Mouse (Mus musculus): Measurements from ENCODE around the gene Mdm4.
"Not testable (repeated sequence)": the region's sequence is repeated elsewhere in the genome, so short reads cannot be mapped to it uniquely, and the experiment has no call there.

The Mdm4 gene

GRCm38 (mm10) chr1:133020137-133020894 lies 10.0 kb downstream of the Mdm4 start:
- no peak for DNase-seq (ENCODE audit: low spot score in 2 of 2)

- DNase-seq (ENCODE audit: low spot score in 2 of 2): peak in 1 of 2 experiments; percentile 30
Observed at GRCm38 (mm10) chr1:133019312-133019711, 11.0 kb downstream of the Mdm4 start.

DNA sequence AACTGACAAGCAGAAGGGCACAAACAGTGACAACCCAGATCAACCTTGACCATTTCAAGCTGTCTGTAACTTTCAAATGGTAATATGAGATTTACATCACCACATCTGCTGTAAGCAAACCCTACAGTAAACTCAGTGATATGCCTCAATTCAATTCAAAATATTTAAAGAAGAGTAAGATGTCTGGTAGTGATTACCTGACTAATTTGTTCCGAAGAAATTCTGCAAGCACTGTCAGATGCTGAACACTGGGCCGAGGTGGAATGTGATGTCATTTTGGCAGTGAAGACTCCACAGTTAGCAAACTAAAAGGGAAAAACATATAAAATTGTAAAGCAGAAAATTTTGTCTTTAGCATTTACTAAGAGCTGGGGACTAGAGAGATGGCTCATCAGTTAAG lies 11.8 kb downstream of the Mdm4 start:
- no peak for DNase-seq (ENCODE audit: low spot score in 2 of 2)

DNA sequence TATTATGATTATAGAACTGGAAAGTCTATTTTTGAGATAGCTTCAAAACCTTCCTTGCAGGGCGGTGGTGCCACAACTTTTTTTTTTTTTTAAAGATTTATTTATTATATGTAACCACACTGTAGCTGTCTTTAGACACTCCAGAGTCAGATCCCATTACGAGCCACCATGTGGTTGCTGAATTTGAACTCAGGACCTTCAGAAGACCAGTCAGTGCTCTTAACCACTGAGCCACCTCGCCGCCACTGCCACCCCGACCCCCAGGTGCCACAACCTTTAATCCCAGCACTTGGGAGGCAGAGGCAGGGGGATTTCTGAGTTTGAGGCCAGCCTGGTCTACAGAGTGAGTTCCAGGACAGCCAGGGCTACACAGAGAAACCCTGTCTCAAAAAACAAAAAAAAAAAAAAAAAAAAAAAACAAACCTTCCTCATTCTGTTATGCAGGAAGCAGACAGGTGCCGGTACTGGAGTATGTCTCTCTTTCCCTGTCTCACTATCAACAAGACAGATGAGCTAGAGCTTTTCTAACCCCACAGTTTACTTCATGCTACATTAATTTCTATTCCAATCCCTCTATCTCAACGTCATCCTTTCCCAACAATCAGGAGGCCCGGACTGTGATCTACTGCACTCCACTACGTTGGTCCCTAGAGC lies 13.5 kb downstream of the Mdm4 start:
- no peak for DNase-seq (ENCODE audit: low spot score in 2 of 2)

GRCm38 (mm10) chr1:133014196-133014595 lies 16.2 kb downstream of the Mdm4 start:
- no peak for DNase-seq (ENCODE audit: low spot score in 2 of 2)

DNA sequence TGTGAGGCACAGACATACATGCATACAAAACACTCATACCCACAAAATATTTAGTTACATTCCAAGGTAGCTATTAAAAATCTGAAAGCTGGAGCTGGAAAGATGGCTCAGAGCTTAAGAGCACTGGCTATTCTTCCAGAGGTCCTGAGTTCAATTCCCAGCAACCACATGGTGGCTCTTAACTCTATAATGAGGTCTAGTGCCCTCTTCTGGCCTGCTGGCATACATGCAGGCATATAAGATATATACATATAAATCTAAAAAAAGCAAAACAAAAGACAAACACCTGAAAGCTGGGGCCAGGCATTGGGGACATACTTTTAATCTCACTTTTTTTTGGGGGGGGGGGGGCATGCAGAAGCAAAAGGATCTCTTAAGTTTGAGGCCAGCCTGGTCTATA lies 17.0 kb downstream of the Mdm4 start:
- DNase-seq (ENCODE audit: low spot score in 2 of 2): no peak

DNA sequence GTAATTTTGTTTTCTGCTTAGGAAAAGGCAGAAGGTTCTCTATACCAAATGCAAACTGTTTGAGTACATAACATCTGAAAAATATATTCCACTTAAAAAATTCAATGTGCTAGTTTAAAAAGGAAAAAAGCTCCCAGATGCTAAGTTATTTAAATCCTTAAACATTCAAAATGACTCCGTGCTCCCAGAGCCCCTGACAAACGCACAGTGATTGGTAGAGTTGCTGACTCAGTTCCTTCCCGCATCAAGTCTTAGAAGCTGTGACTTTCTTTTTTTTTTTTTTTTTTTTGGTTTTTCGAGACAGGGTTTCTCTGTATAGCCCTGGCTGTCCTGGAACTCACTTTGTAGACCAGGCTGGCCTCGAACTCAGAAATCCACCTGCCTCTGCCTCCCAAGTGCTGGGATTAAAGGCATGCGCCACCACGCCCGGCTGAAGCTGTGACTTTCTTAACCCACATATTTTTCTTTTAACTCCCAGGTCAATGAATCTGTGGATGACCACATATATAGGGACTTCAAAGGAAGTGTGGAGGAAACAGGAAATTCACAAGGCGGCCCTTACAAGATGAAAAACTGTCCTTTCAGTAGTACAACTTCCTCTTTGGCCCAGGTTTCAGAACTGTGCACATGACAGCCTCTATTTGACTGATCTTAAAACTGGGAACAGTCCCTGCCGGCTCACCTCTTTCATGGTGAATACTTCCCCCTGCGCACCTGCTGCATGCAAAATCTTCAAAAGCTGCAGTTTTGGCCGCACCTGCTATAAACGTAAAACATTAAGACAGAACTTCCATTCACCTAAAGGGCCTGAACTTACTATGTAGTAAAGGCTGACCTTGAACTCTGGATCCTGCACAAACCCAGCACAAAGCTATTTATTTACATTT lies 18.2 kb downstream of the Mdm4 start:
- DNase-seq (ENCODE audit: low spot score in 2 of 2): no peak

- no peak for DNase-seq (ENCODE audit: low spot score in 2 of 2)
Observed at GRCm38 (mm10) chr1:133006571-133006970, 23.8 kb downstream of the Mdm4 start.

- DNase-seq (ENCODE audit: low spot score in 2 of 2): no peak
Observed at GRCm38 (mm10) chr1:133000347-133000746, 30.0 kb downstream of the Mdm4 start.

DNA sequence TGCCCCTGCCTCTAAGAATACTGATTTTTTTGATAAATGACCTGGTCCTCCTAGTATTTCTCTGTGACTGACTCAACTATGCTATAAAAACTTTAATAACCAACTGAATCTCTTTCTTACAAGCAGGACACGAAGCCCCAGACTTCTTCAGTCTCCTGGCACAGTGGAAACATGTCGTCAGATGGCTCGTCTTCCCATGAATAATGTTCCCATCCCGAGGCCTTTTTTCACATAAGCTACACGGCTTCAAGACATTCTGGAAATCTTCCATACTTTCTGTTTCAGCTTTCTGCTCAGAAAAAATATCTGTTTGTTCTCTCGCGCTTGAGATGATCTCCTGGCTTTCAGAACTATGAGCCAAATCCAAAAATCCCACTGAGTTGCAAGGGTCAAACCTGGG lies 38.8 kb downstream of the Mdm4 start:
- DNase-seq (ENCODE audit: low spot score in 2 of 2): no peak

- no peak for DNase-seq (ENCODE audit: low spot score in 2 of 2)
Observed at GRCm38 (mm10) chr1:132990733-132991132, 39.6 kb downstream of the Mdm4 start.

GRCm38 (mm10) chr1:132988556-132989459 lies 41.6 kb downstream of the Mdm4 start:
- DNase-seq (ENCODE audit: low spot score in 2 of 2): not testable (repeated sequence)

GRCm38 (mm10) chr1:132982728-132983127 lies 47.6 kb downstream of the Mdm4 start:
- DNase-seq (ENCODE audit: low spot score in 2 of 2): no peak

DNA sequence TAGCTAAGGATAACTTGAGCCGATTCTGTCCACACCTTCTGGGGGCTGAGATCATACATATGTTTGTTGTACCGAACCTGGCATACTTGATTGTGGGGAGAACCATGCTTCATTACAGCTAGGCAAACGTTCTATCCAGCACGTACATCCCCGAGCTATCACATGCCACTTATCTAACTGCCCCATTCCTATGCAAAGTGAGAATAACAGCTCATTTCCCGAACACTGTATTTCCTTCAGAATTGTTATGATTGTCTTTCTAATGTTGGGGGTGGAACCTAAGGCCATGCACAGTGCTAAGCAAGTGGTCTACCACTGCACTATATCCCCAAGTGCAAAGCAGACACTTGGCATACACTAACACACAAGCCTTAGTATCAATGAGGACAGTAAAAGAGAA lies 49.1 kb downstream of the Mdm4 start:
- DNase-seq (ENCODE audit: low spot score in 2 of 2): no peak

GRCm38 (mm10) chr1:132977402-132977801 lies 53.0 kb downstream of the Mdm4 start:
- DNase-seq (ENCODE audit: low spot score in 2 of 2): no peak

DNA sequence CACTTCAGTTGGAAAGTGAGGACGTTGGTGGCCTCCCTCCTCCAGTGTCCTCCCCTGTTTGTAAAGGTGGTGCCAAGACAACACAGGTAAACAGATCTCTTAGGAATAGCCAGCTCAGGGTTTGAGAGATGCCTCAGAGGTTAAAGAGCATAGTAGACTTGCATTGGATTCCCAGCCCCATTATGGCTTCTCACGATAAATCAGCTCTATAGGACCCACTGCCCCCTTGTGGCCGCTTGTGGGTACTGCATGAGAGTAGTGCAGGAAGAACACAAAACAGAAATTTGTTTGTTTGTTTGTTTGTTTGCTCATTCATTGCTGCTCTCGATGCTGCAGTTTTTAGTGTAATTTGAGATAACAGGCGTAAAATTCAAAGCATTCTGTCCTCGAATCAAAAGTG lies 61.7 kb downstream of the Mdm4 start:
- DNase-seq (ENCODE audit: low spot score in 2 of 2): peak; percentile 12 to 33

DNA sequence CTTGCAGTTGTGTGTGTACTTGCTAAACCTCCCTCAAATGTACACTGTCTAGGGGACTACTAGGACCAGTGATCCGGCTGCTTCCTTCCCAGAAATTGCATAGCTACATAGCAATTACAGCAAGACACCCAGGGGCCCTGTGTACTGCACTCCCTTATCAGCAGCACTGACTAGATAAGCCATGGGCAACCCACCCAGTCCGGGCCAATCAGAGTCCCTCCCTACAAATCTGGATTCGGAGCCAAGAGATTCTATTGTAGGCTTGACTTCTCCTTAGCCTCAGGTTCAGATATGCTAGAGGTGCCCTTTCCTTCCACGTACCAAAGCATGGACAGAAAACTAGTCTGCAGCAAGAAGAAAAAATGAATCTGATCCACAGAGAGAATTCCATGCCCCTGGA lies 65.7 kb downstream of the Mdm4 start:
- no peak for DNase-seq (ENCODE audit: low spot score in 2 of 2)

GRCm38 (mm10) chr1:132964106-132964505 lies 66.3 kb downstream of the Mdm4 start:
- DNase-seq (ENCODE audit: low spot score in 2 of 2): no peak

- DNase-seq (ENCODE audit: low spot score in 2 of 2): no peak
Observed at GRCm38 (mm10) chr1:132961751-132962150, 68.6 kb downstream of the Mdm4 start.

- DNase-seq (ENCODE audit: low spot score in 2 of 2): no peak
Observed at GRCm38 (mm10) chr1:132956809-132957208, 73.6 kb downstream of the Mdm4 start.

- DNase-seq (ENCODE audit: low spot score in 2 of 2): no peak
Observed at GRCm38 (mm10) chr1:132947811-132948210, 82.5 kb downstream of the Mdm4 start.
